Mouse (Mus musculus): ENCODE measurements at regions not wholly inside any gene's neighbourhood (a gene's known extent, or its start where the extent isn't known, plus 50 kb on each side); places are given as distances from the start of the nearest gene placed in this dataset.

- no peak for DNase-seq
Measured at GRCm38 (mm10) chr13:44415971-44416370, 313.3 kb upstream of the Jarid2 start.

DNA sequence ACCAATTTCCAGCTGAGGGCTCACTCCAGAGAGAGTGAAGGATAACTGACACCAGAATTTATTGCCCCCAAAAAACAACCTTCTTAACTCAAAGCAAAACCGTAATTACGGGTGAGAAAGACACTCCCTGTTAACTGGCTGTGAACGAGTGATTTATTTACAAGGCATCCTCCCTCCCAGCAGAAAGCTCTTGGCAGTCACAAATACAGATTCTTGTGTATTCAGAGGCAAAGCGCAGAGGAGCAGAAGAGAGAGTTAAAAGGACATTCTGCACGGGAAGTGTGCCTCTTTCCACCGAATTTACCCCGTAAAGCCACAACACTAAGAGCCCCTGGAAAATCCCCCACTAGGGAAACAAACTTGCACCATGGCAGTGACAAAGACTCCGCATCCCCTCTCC is 312.3 kb upstream of the Jarid2 start:
- DNase-seq = no peak

DNA sequence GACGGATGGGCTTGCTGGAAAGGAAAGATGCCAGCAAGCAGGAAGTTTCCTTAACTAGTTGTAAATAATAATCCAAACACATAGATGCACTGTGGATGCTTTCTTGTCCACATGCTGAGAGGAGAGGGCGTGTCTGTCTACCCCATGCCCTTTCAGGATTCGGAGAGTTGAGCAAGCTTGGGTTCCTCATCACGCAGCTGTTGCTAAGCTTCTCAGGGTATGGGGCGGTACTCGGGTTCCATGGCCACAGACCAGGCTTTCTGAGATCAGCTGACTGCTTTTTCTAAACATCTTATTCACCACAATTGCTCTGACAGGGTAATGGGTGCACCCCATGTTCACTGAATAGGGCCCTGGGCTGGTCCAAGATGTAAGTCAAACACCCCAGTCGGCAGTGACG is 310.2 kb upstream of the Jarid2 start:
- no peak for DNase-seq

DNA sequence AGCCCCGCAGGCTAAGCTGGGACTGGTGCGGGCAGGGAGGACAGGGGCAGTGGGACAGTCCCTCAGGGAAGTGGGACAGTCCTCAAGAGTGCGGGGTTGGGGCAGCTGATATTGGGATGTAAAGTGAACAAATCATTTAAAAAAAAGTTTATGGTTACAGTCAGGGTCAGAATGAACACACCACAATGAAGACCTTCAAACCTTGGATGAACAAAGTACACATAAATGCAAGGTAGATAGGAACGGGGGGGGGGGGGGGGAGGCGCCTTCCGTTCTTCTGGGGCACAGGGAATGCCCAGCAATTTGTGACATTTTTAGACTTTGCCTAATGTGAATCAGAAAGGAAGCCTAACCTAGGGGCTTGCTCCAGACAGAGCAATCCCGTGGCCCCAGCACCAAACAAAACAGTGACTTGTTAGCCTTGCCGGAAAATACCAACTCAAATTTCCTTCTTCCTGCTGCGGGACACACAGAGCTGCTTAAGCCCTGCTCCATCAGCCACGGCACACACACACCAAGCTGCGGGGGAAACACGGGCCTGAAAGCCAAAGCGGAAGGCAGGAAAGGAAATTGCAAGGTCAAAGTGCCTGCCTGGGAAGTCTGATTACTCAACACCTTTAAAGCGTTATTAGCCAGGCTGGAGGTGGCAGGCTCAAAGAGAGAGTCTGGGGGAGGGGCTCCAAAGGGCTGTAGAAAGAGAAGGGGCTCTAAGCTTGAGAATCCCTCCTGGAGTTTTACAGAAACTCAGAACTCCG is 309.6 kb upstream of the Jarid2 start:
- no peak for DNase-seq

DNA sequence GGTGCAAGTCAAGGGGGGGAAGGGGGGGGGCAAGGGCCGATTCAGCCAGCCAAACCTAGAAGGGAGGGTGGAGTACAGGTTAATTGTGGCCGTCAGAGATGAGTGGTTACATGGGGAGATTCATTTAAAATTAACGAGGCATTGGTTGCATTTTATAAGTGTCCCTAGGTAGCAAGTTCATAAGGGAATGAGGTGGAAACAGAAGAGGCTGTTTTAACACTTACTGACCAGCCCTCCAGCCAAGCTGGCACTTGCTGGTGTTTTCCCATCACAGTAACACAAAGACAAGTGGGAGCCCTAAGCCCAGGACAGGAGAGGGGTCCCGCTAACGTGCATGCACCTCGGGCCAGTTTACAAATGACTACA is 309.1 kb upstream of the Jarid2 start:
- no peak for DNase-seq

DNA sequence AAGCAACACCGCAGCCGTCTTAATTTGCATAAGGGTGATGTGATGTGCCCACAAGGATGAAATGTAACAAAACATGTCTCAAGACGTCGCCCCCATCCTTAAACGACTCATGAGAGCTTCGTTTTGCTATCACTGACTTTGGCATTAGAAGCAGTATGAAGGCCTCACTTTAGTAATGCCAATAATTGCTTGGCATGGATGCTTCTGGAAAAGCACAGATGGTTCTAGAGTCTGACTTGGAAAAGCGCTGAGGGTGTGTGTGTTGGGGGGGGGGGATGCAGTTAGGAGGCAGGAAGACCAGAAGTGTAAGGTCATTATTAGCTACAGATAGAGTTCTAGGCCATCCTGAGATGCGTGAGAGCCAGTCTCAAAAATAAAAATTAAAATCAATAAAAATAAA is 308.3 kb upstream of the Jarid2 start:
- no peak for DNase-seq

- DNase-seq = no peak
Measured at GRCm38 (mm10) chr13:44421426-44421825, 307.8 kb upstream of the Jarid2 start.

- DNase-seq = no peak
Measured at GRCm38 (mm10) chr13:44421922-44422321, 307.4 kb upstream of the Jarid2 start.

DNA sequence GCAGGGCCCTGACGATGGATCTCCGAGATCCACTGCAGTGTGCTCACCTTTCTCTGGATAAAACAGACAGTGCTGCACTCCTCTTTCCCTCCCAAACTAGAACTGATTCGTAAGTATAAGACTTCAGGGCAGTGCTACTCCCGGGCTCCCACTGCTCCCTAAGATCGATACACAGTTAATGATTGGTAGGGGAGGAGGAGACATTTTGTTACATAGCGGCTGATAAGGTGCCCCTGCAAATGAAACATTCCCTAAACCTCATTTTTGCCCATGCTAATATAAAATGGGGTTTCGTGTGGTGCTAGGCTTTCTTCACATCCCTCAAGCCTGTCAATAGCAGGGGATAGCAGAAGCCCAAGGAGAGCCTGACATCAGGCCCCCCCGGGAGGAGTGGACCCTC is 298.8 kb upstream of the Jarid2 start:
- no peak for DNase-seq

DNA sequence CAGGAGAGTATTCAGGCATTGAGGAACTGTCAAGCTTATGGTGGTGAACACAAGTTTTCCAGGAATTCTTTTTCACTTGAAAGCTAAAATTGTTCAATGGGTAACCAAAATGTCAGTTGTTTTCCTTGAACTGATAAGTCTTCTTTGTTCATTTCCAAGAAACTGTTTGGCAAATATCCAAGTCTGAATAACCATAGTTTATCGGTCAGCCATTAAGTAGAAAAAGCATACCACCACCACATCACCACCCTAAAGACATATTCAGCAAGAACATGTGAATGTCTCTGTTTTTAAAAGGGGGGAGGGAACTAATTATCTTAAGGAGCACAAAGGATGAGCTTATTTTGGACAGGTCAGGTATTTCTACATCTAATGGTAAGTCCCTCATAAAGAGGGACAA is 291.6 kb upstream of the Jarid2 start:
- no peak for DNase-seq

- no peak for DNase-seq
Measured at GRCm38 (mm10) chr13:44441061-44441460, 288.2 kb upstream of the Jarid2 start.

DNA sequence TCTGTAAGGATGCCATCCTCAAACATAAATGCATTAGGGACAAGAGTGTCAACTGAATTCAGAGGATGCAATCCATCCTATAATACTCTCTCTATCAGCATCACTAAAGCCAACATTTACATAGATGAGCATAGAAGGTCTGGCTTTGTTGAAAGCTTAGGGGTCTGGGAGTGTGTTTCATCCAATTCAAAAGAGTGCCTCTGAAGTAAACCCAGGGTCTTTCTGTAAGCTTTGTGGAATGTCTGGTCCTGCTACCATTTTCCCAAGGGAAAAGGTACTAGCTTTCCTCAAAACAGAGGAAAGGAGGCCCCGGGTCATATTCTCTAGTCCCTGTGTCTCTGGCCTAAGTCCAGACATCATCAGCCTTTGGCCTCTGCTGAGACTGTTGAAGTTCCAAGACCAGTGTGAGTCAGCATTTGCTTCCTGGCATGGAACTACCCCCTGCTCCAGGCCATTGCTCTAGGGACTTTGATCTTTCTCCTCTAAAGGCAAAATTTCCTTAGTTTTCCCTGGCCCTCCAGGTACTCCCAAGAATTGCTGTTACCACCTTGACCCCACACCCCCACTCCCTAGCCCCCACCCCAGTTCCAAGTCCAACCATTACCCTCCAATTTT is 280.0 kb upstream of the Jarid2 start:
- no peak for DNase-seq

DNA sequence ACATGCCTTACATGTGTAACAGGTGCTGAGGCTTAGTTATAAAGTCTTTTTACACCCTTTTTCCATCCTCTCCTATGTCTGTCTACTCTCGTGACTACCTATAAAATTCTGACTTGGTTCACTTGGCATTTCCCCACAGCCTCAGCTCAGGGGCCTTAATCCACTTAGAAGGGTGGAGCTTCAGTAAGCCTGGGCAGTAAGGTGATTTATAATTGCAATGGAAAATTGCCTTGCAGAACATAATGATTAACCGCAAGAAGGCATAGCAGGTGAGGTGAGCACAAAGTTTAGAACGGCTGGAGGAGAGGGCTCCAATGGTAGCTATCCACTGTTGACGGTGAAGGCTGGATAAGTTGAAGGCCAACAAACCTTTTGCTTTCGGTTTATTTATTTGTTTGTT is 278.1 kb upstream of the Jarid2 start:
- no peak for DNase-seq

DNA sequence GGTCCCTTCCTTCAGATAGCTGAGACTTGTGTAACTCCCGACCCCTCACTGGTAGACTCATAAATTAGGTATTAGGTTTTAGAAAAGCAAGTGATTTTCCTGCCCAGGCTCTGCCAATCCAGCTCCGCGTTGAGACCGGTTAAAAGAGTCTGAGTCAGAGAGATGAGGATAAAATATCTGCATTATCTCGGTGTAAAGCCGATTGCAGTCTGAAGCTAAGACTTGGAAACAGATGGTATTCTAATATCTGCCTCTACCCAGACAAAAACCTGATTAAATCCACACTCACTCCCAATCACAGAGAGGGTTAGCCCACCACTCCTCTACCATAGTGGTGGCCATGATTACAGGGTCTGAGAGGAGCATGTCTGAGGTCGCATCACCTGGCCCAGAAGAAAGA is 276.1 kb upstream of the Jarid2 start:
- no peak for DNase-seq

DNA sequence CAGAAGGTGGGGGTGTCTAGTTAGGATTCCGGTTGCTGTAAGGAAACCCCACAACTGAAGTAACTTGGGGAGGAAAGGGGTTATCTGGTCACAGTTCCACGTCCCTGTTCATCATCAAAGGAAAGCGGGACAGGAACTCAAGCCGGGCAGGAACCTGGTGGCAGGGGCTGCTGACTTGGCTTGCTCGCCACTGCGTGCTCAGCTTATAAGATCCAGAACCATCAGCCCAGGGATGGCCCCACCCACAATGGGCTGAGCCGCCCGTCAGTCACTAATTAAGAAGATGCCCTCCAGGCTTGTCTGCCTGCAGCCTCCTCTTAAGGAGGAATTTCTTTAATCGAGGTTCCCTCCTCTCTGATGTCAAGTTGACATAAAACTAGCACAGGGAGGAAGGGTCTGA is 275.1 kb upstream of the Jarid2 start:
- no peak for DNase-seq

GRCm38 (mm10) chr13:44455193-44455592 is 274.1 kb upstream of the Jarid2 start:
- no peak for DNase-seq

- no peak for DNase-seq
Measured at GRCm38 (mm10) chr13:44458744-44459143, 270.5 kb upstream of the Jarid2 start.

DNA sequence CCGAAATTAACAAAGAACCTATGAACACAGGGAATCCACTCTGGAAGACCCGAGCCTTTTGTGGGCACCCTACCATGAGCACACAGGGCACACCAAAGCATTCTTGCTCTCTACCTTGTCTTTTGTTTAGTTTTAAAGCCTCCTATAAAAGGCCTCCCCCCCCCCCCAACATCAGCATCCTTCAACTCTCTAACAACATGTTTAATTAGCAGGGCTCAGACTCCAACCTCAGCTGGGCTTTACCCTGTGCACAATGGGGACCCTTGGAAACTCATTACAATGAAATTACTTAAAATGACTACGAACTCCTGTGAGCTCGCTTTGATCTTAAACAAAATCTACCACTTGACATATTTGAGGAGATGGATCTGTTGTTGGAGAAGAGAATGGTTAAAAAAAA is 270.1 kb upstream of the Jarid2 start:
- no peak for DNase-seq

DNA sequence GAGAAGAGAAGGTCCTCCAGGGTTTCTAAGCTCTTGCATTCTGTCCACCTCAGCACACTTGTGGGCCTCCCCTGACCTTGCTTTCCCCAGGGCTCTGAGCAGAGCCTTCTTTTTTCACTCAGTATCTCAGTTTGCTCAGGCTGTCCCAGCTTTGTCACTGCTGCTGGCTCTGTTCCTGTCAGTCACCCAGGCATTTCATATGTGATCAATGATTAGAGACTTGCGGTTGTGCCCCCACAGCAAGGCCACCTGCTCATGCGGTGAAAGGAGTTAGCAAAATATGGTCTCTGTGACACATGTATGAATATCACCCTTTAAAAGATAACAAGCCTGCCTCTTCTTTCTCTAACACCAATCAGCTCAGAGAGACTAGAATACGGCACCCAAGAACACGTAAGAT is 265.6 kb upstream of the Jarid2 start:
- no peak for DNase-seq

DNA sequence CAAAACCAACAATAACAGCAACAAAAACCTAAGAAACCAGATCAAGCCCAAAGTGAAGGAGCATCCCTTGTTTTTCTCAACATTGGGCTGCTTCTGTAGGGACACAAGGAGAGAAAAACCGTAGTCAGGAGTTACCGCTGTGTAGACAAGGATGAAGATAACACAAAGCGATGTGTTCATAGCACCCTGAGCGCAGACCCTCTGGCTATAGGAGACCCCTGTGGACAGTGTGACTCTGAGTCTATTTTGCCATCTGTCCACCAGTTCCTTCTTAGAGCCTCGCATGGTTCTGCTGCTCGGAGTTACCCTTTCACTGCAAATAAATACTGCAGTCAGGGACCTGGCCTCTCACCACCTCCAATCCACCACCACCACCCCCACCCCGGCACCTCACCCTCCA is 263.7 kb upstream of the Jarid2 start:
- peak; percentile 11 to 16 for DNase-seq

GRCm38 (mm10) chr13:44468963-44469674 is 260.2 kb upstream of the Jarid2 start:
- DNase-seq = no peak

GRCm38 (mm10) chr13:44469675-44470074 is 259.6 kb upstream of the Jarid2 start:
- DNase-seq = no peak

DNA sequence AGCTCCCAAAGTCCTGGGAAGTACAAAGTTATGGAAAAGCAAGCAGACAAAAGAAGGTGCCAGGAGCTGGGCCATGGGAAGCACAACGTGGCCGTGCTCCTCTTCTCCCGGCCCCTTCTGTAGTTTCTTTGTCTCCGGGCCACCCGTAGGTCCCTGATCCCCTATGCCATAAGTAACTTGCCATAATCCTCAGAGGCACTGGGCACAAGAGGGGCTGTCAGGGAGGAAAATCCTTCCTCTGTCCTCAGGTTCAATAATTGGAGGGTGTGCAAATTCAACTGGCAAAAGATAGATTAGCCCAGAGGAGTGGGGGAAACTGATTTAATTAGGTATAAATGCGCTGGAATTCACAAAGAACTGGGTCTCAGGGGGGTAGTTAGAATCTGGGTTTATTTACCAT is 256.1 kb upstream of the Jarid2 start:
- DNase-seq = no peak

DNA sequence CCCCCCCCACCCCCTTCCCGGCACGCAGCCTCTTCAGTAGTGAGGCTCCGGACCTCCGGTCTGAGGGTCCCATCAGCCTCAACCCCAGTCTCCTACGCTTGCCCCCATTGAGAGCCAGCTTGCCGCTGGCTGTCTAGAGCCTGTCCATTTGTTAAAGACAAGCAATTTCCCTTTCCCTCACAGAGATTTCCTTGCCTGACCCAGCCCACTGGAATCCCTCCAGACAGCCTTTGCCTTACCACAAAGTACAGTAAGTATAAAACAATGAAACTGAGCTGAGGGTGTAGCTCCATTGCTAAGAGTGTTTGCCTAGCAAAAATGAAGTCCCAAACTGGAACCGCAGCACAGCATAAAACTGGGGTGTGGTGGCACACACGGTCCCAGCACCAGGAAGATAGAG is 252.4 kb upstream of the Jarid2 start:
- no peak for DNase-seq

All from cerebellum, adult 18-20 months (tissue).